Comparison of ENCODE assay signal across 8 mouse cellular contexts in the genomic region with DNA sequence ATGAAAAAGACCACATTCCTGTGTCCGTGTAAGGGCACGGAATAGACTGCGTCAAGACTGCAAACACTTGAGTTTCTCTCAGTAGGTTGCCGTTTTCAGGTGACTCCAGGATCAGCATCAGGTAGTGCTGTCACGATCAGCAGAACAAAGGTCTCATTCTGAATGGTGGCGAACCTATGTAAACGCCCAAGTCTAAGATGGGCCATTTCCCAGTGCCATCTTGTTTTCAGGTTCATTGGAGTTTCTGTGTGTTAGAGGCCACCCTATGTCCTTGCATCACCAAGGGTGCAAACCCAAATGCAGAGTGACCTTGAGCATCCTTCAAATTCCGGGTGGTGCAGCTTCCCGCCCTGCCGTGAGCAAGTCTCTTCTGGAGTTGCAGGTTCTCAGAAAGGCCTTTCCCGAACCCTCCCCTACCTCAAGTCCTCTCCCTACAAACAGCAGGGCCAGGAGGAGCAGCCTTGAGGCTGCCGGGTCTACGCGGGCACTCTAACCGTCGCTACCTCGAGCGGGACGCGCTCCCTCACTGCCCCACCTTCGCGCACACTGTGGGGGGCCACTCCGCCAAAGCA. TPM values are rescaled to one million over a fixed set of nuclear protein-coding genes. Genes with fewer than 3 reads are reported as not detected.
DNase-seq lines count a peak whose midpoint lies in the region; ATAC-seq and TF ChIP-seq lines count a peak whose summit lies in the region.

A gene (plus strand): TSS at position 559 of the 572 bp plus-strand sequence.

- 25% methylated on average over 21 of the region's 23 CpGs for WGBS in embryonic facial prominence, embryonic 13.5 days
- WGBS in hindbrain, embryonic 11.5 days, result 21% methylated on average over 23 of the region's 23 CpGs
- 24% methylated on average over 23 of the region's 23 CpGs for WGBS in liver, embryonic 13.5 days (ENCODE audit: insufficient replicate concordance)
- WGBS in stomach, postnatal 0 days, result 22% methylated on average over 23 of the region's 23 CpGs

- H3K4me2 ChIP-seq in embryonic facial prominence, embryonic 13.5 days, result peak within 1 kb of the TSS; percentile 79
- H3K4me2 ChIP-seq in hindbrain, embryonic 11.5 days (replicated peaks; ENCODE audit: low read depth, low read length), result peak within 1 kb of the TSS; percentile 77
- peak within 1 kb of the TSS; percentile 95 for H3K4me2 ChIP-seq in liver, embryonic 13.5 days
- peak within 1 kb of the TSS; percentile 95 for H3K4me2 ChIP-seq in stomach, postnatal 0 days (replicated peaks; ENCODE audit: low read depth)

- H3K4me1 ChIP-seq in embryonic facial prominence, embryonic 13.5 days, result peaks cover 9% of the 10 kb centered on the region; the same call in 1 of the 2 replicates
- no peaks in the 10 kb centered on the region for H3K4me1 ChIP-seq in hindbrain, embryonic 11.5 days (replicated peaks; ENCODE audit: control insufficient read depth, insufficient read depth, low read length)
- peaks cover 20% of the 10 kb centered on the region for H3K4me1 ChIP-seq in liver, embryonic 13.5 days (replicated peaks)
- 0 out of 2 replicates have a peak, but pooled peaks cover 2% of the 10 kb centered on the region for H3K4me1 ChIP-seq in stomach, postnatal 0 days (replicated peaks; ENCODE audit: control insufficient read depth, insufficient read depth)

- ATAC-seq in CD4-positive, CD25-positive, alpha-beta regulatory T cell, adult 4 months, result peak; percentile 39
- ATAC-seq in embryonic facial prominence, embryonic 13.5 days (ENCODE audit: insufficient number of reproducible peaks, insufficient read depth, low FRiP score, low TSS enrichment, low read depth), result peak; percentile 46; the same call in 1 of the 2 replicates
- ATAC-seq in hindbrain, embryonic 11.5 days (ENCODE audit: low FRiP score), result no peak
- no peak for ATAC-seq in liver, embryonic 13.5 days (ENCODE audit: low read depth)
- ATAC-seq in stomach, postnatal 0 days (ENCODE audit: low FRiP score, low TSS enrichment), result no peak; the same call in 1 of the 2 replicates

- peak within 1 kb of the TSS; percentile 71 for H3K4me3 ChIP-seq in embryonic facial prominence, embryonic 13.5 days
- peak within 1 kb of the TSS; percentile 86 for H3K4me3 ChIP-seq in hindbrain, embryonic 11.5 days (ENCODE audit: low read depth, low read length)
- H3K4me3 ChIP-seq in liver, embryonic 13.5 days (replicated peaks), result peak within 1 kb of the TSS; percentile 70
- H3K4me3 ChIP-seq in stomach, postnatal 0 days (ENCODE audit: low read depth, low read length), result peak within 1 kb of the TSS; percentile 73

- TF ChIP-seq EP300 in stomach, postnatal 0 days (optimal IDR thresholded peaks at IDR 0.05), result no peak

- no peaks in the 10 kb centered on the region for H3K9me3 ChIP-seq in embryonic facial prominence, embryonic 13.5 days
- no peaks in the 10 kb centered on the region for H3K9me3 ChIP-seq in hindbrain, embryonic 11.5 days (ENCODE audit: control insufficient read depth, low read length)
- H3K9me3 ChIP-seq in liver, embryonic 13.5 days (replicated peaks), result no peaks in the 10 kb centered on the region
- no peaks in the 10 kb centered on the region for H3K9me3 ChIP-seq in stomach, postnatal 0 days (ENCODE audit: control insufficient read depth, low read length)

- TF ChIP-seq CTCF in stomach, postnatal 0 days (IDR thresholded peaks at IDR 0.05; ENCODE audit: low read depth), result no peak

- DNase-seq in gastrocnemius, adult 8-10 months (ENCODE audit: low spot score in 2 of 2), result no peak
- DNase-seq in gastrocnemius, postnatal 25 days, result no peak
- no peak for DNase-seq in hindbrain, embryonic 11.5 days (ENCODE audit: low spot score)
- DNase-seq in liver, embryonic 13.5 days, result no peak
- no peak for DNase-seq in stomach, postnatal 0 days (ENCODE audit: low spot score)
- DNase-seq in cerebellum, postnatal 14 days, result no peak

- H3K27ac ChIP-seq in embryonic facial prominence, embryonic 13.5 days, result peak within 1 kb of the TSS; percentile 95
- H3K27ac ChIP-seq in hindbrain, embryonic 11.5 days (ENCODE audit: low read depth, low read length), result peak within 1 kb of the TSS; percentile 95
- H3K27ac ChIP-seq in liver, embryonic 13.5 days, result no peak within 1 kb of the TSS
- peak within 1 kb of the TSS; percentile 86 for H3K27ac ChIP-seq in stomach, postnatal 0 days (replicated peaks)

- no peaks in the 10 kb centered on the region for H3K27me3 ChIP-seq in embryonic facial prominence, embryonic 13.5 days
- H3K27me3 ChIP-seq in hindbrain, embryonic 11.5 days (ENCODE audit: control insufficient read depth, insufficient read depth, low read length), result no peaks in the 10 kb centered on the region
- peaks cover 38% of the 10 kb centered on the region for H3K27me3 ChIP-seq in liver, embryonic 13.5 days
- no peaks in the 10 kb centered on the region for H3K27me3 ChIP-seq in stomach, postnatal 0 days (ENCODE audit: control insufficient read depth, insufficient read depth, low read length)

- H3K36me3 ChIP-seq in embryonic facial prominence, embryonic 13.5 days, result no peaks in the 10 kb centered on the region
- no peaks in the 10 kb centered on the region for H3K36me3 ChIP-seq in hindbrain, embryonic 11.5 days (ENCODE audit: control insufficient read depth, insufficient read depth, low read length)
- no peaks in the 10 kb centered on the region for H3K36me3 ChIP-seq in liver, embryonic 13.5 days
- H3K36me3 ChIP-seq in stomach, postnatal 0 days (ENCODE audit: control insufficient read depth, insufficient read depth, low read length), result no peaks in the 10 kb centered on the region

- peak within 1 kb of the TSS; percentile 85 for H3K9ac ChIP-seq in embryonic facial prominence, embryonic 13.5 days
- peak within 1 kb of the TSS; percentile 93 for H3K9ac ChIP-seq in hindbrain, embryonic 11.5 days (ENCODE audit: low read depth, low read length)
- peak within 1 kb of the TSS; percentile 73 for H3K9ac ChIP-seq in liver, embryonic 13.5 days
- H3K9ac ChIP-seq in stomach, postnatal 0 days (ENCODE audit: low read length), result peak within 1 kb of the TSS; percentile 78

RNA-seq across cellular contexts. Expression of the gene that starts here (rescaled TPM):
- total RNA-seq in gastrocnemius, adult 8-10 months (2022), result 10 to 100 TPM; 10.6 to 14.9 (median 13.0) TPM
- total RNA-seq in gastrocnemius, postnatal 25 days (2021), result 1 to 10 TPM; 8.3 to 8.6 TPM
- polyA plus RNA-seq in CD4-positive, CD25-positive, alpha-beta regulatory T cell, adult 4 months (2017; shearing (Covaris generic)), result 1 to 10 TPM; 6.0 to 8.2 TPM
- polyA plus RNA-seq in embryonic facial prominence, embryonic 13.5 days (2015; fragmentation: Nextera tagmentation; extraction: Ambion mirVana), result 20.1 and 21.3 TPM in 2 replicates
- 33.8 and 38.7 TPM in 2 replicates for polyA plus RNA-seq in hindbrain, embryonic 11.5 days (2014; fragmentation: Nextera tagmentation; extraction: Ambion mirVana)
- polyA plus RNA-seq in liver, embryonic 13.5 days (2015; fragmentation: Nextera tagmentation; extraction: Ambion mirVana), result 1.4 and 2.1 TPM in 2 replicates
- polyA plus RNA-seq in stomach, postnatal 0 days (2015; fragmentation: Nextera tagmentation; extraction: Ambion mirVana), result 4.3 and 4.9 TPM in 2 replicates

Comparison
In these comparisons a context has a peak if more than half of its experiments do, and no peak if none do; other contexts are left out.
1. ATAC-seq: peak in CD4-positive, CD25-positive, alpha-beta regulatory T cell, adult 4 months (single experiment) and embryonic facial prominence, embryonic 13.5 days (single experiment); none in hindbrain, embryonic 11.5 days (single experiment), liver, embryonic 13.5 days (single experiment) and stomach, postnatal 0 days (single experiment).
2. Peak in every context shown above with its lines, with median percentiles within 50 percentile points of each other: H3K4me2 ChIP-seq, H3K4me3 ChIP-seq and H3K9ac ChIP-seq.